Mouse (Mus musculus): ENCODE results near the gene Rara.

The Rara gene

DNA sequence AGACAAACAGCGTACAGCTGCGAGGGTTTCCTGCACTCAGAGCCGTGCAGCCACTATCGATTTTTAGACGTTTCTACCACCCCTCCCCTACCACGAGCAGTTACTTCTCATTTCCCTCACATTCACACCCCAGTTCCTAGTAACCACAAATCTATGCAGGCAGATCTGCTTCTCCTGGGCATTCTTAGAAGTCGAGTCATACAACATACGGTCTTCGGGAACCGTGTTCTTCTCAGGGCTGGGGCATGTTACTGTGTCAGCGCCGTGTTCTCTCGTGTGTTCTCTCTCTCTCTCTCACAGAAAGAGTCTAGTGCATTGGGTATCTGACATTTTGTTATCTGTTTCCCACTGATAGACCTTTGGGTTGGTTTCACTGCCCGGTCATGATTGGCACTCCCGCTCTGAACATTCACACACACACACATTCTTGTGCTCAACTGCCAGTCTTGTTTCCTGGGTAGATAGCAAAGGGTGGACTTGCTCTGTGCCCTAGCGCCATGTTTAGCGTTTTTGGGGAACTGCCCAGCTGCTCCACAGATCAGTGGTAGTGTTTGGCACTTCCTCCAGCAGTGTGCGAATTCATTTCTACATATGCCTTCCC is 20.5 kb downstream of the Rara start:
- in situ Hi-C loops (cut with MboI; ENCODE audit: unreplicated experiment in 2 of 2) = loop anchor here in 1 of 2 experiments (25.0 kb wide), 1 partner anchor 1639 kb away; no protein-coding TSS in a partner anchor

DNA sequence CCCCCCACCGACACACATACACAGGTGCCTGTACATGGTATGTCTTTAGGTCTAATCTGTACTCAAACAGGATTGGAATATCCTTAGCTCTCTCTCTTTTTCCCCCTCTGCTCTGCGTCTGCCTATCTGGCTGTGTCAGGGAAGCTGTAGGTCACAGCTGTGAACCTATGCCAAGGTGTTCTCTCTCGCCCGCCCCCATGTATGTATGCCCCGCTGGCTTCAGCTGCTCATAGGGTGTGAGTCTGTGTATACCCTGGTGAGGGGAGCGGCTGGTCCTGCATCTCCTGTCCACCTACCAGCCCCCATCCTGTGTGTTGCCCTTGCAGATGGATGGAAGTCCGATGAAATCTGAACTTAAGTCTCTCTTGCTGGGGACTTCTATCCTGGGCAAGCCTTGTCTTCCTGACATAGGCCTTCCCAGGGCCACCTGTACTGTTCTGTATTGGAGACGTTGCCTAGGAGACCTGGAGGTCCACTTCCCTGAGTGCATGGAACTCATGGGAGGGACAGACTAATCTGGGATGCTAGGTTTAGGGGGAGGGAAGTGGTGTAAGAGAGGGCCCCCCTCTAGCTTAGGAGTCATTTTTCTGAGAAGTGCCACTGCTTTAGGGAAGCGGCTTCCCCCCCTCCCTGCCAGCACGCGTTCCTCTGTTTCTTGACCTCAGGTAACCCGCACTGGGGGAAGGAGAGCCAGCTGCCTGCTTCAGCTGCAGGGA is 21.8 kb downstream of the Rara start:
- in situ Hi-C loops (cut with MboI; ENCODE audit: unreplicated experiment in 2 of 2) = loop anchor here in 1 of 2 experiments (25.0 kb wide), 1 partner anchor 1638 kb away; no protein-coding TSS in a partner anchor

DNA sequence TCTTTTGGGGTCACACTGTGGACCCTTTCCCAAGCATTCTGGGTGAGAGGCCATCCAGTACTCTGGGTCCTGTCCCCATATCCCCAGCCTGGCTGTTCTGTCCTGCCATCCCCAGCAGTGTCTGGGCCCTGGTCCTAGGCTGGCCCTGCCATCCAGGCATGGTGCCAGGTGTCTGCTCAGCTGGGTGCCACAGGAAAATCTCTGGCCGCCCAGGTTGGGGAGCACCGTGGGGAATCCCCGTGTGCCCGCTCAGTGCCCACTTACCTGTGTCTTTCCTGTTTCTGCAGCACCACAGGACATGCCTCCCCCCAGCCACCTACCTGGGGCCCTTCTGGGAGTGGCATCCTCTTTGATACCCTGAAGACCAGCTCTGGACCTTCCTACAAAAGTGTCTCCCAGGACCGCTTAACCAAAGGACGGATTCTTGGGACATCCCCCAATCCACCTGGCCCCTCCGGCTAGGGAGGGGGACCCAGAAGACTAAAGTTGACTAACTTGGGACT is 22.4 kb downstream of the Rara start:
- in situ Hi-C loops (cut with MboI; ENCODE audit: unreplicated experiment in 2 of 2) = loop anchor here in 1 of 2 experiments (25.0 kb wide), 1 partner anchor 1637 kb away; no protein-coding TSS in a partner anchor

DNA sequence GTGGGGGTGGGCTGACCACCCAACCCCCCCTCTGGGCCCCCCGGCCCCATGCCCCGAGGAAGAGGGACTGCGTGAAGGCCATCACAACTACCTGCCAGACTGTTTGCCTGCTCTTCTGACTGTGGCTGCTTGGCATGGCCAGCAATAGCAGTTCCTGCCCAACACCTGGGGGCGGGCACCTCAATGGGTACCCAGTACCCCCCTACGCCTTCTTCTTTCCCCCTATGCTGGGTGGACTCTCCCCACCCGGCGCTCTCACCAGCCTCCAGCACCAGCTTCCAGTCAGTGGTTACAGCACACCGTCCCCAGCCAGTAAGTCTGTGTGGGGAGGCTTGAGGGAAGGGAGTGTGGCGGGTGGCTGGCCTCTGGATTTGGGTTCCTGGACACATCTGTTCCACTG is 22.9 kb downstream of the Rara start:
- in situ Hi-C loops (cut with MboI; ENCODE audit: unreplicated experiment in 2 of 2) = no loop called here

DNA sequence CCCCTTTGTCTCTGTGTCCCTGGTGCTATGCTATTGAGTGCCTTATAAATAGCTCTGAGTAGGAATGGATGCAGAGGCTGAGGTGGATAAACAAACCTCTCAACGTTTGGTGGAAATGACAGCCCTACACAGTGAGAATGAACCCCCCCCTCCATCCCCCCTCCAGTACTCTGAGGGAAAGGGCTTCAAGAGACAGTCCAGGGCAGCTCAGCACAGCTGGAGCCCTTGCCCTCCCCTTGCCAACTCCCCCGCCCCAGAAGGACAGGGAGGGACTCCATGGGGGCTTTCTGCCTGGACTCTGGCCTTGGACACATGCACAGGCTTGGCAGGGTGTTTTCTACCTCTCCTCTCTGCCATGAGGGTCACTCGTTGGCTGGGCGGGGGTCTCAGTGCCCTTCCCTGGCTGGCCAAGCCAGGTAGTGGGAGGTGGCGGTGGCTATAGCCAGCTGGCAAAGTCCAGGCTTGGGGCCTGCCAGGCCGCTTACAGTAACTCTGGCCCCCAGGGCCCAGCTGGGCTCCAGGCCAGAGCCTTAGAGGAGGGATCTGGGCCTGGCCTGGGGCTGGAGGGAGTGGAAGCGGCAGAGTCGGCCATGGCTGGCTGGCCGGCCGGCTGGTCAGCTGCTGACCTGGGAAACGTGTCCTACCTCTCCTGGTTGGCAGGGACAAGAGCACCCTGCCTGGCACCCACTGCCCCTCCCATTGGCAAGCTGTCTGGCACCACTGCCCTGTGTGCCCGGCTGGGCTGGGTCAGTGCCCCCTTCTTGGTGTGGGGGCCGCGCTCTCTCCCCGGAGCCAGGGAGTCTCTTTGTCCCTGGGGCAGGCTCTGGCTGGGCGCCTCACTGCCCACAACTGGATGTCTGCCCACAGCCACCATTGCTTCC is 23.6 kb downstream of the Rara start:
- in situ Hi-C loops (cut with MboI; ENCODE audit: unreplicated experiment in 2 of 2) = no loop called here

DNA sequence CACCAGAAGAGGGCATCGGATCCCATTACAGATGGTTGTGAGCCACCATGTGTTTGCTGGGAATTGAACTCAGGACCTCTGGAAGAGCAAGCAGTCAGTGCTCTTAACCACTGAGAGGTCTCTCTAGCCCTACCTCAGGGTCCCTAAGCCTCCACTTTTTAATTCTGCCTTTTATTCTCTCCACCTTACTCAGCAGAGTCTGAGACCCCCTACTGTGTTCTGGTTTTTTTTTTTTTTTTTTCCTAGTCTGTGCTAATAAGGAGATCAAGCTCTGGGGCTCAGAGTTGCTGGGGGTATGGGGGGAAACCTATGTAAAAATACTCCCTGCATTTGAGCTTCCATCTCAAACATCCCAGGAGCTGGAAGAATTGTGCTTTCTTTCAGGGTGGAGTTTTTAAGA is 24.5 kb downstream of the Rara start:
- in situ Hi-C loops (cut with MboI; ENCODE audit: unreplicated experiment in 2 of 2) = no loop called here

DNA sequence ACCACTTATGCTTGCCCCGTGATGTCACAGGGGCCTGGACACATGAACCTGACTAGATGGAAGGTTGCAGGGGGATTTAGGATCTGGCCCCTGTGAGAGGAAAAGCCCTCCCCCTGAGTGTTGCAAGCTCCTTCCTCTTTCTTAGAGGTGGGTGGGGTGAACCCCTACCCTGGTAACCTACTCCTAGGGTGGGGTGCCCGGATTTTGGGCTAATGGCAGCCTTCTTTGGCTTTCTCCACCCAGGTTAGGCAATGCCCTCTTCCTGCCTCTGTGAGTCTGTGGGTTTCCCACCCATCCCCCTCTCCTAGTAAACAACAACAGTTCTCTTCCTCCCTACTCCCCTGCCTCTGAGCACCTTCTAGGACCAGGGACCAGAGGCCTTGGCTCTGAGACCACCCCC is 25.1 kb downstream of the Rara start:
- in situ Hi-C loops (cut with MboI; ENCODE audit: unreplicated experiment in 2 of 2) = no loop called here

DNA sequence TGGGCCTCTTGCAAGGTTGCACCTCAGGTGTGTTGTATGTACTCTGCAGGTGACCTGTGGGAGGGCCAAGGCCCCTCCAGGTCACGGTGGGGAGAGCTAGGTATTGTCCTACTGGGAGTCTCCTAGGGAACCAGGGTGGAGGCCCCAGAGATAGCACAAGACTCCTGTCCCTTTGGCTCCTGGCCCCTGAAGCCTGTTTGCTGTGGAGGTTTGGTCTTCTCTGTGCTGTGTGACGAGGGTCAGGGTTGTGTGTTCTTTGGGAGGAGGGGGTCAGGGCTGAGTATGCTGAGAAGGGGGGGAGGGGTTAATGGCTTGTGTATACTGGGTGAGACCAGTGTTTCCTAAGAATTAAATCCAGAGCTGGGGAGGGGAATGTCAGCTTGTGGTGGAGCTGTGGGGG is 25.7 kb downstream of the Rara start:
- in situ Hi-C loops (cut with MboI; ENCODE audit: unreplicated experiment in 2 of 2) = no loop called here

DNA sequence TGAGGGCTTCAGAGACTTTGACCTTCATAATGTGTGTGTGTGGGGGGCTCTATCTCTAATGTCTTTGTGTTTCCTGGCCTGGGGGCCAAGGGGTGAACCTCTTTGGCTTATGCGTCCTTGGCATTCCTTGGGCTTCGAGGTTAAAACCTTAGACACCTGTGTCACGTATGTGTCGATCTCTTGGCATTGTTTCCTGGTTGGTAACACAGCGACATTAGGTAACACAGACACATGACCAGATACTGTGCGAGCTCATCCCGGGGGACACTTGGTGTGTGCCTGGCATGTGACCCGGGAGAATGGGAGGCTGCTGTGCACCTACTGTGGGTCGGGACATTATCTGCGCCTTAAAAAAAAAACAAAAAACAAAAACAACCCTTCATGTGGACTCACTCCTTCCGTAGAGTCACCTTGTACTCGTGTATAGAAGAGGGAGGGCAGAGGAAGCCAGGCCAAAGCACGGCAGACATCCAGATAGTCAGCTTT is 26.3 kb downstream of the Rara start:
- in situ Hi-C loops (cut with MboI; ENCODE audit: unreplicated experiment in 2 of 2) = no loop called here

DNA sequence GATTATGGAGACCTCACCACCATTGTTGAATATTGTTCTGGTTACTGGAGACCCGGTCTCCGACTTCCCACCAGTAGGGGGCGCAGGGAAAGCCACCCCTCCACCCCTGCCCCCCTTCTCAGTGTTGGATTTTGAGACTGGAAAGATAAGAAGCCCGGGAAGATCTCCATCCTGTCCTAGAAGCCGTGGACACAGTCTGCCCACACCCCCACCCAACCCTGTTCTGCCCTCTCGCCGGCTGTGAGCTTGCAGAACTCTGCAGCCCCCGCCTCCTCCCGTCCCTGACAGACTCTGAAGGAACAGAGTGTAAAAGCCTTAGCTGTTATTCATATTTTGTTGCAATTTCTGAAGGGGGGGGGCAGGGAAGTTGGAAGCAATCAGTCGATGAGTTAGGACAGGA is 26.8 kb downstream of the Rara start:
- in situ Hi-C loops (cut with MboI; ENCODE audit: unreplicated experiment in 2 of 2) = no loop called here

DNA sequence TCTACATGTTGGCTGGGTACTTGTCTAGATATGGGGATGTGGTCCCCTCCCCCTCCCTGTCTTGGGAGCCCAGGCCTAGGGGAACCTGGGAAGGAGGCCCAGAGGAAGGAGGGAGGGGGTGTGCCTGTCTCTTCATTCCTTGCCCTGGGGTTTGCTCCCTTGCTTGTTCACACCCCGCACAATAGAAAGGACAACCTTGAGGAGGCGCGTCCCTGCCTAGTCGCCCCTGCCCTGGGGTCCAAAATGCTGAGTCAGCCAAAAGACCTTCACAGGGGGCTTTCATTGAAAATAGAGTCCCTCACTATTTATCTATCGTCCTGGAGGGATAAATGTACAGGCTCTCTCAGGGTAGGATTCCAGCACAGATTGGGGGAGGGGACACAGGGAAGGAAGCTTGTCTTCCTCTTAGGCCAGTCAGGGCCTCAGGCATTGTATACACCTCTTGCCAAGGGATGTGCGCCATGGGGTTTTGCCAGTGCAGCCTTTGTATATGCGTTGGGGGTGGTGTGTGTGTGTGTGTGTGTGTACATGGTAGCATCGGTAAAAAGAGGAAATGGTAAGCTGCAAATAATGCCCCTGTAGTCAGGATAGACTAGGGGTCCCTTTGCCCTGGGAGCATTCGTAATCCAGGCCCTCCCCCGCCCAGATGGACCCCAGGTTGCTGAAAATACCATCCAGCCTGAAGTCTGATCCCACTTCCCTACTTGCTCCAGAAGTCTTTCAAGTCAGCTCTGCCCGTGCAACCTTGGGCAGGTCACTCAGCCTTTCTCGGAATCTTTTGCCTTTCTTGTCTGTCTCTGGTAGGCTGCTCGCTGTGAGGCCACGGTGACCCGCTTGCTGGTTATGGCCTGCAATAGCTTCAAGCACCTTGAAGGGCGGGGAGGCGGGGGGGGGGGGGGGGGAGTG is 27.4 kb downstream of the Rara start:
- in situ Hi-C loops (cut with MboI; ENCODE audit: unreplicated experiment in 2 of 2) = no loop called here

DNA sequence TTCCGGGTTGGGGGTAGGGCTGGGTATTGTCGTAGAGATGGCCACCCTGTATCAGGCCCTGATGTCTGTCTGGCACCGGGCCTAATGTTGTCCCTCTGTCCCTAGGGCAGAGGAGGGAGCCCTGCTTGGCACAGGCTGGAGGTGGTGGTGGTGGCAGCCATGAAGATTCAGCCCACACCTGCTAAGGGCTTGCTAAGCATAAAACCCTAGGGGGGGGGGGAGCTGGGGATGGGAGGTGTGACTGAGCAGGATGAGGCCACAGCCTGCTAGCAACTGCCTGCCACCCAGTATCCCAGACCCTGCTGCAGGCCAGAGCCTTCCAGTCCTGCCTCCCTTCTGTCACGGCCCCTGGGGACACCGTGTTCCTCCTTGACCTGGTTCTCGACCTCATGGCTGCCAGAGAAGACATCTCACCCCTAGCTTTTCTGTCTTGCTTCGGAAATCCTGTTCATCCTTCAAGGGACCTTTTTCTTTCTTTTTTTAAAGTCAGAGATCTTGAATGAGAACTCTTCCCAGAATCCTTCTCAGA is 28.2 kb downstream of the Rara start:
- in situ Hi-C loops (cut with MboI; ENCODE audit: unreplicated experiment in 2 of 2) = no loop called here

DNA sequence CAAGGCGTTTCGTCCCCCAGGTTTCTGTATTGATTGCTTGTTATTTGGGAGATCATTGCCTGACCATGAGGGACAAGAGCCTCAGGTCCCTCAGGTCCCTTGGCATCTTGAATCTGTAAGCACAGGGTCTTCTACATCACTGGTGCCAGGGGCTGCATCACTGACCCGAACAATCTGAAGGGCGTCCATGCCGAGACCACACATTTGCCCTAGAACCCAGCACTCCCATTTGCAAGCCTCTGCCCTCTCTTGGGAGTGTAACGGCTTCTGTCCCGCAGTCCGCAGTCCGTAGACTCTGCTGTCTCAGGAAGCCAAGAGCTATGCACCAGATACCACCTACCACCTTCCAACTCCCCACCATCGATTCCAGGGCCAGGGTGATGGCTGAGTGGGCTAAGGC is 28.7 kb downstream of the Rara start:
- in situ Hi-C loops (cut with MboI; ENCODE audit: unreplicated experiment in 2 of 2) = no loop called here

DNA sequence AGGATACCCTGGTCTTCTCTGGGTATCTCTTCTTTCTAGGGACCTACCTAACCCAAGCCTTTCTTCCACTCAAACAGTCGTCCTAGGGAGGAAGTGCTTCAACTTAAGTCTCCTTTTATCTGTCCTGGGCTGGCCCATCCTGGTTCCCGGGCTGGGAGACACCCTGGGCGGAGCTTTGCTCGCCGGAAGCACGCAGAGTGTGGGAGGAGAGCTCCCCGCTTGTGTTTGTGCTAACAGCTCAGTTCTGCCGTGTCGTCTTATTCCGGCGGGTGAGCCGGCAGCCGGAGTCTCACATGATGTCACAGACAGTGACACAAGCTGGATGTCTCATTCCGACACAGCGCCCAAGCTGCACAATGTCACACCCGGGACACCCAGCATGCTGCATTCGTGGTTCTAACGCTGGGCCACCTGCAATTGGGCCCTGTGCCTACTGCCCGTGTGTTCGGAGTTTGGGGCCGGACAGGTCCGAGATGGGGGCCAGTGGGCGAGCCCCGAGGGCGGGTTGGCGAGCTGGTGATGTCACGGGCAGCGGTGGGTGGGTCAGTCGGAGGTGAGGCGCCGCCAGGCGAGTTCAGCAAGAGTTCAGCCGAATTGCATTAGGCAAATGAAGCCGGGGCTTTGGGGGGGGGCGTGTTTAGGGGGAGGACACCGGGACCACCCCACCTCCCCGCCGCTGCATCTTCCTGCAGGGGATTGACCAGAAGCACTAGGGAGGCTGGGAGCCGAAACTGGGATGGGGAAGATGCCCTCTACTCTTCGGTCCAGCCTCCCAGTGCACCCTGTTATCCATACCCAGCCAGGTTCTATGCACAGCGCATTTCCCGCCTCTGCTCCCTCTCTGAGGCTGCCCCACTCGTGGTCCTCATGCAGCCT is 32.1 kb downstream of the Rara start:
- in situ Hi-C loops (cut with MboI; ENCODE audit: unreplicated experiment in 2 of 2) = no loop called here

DNA sequence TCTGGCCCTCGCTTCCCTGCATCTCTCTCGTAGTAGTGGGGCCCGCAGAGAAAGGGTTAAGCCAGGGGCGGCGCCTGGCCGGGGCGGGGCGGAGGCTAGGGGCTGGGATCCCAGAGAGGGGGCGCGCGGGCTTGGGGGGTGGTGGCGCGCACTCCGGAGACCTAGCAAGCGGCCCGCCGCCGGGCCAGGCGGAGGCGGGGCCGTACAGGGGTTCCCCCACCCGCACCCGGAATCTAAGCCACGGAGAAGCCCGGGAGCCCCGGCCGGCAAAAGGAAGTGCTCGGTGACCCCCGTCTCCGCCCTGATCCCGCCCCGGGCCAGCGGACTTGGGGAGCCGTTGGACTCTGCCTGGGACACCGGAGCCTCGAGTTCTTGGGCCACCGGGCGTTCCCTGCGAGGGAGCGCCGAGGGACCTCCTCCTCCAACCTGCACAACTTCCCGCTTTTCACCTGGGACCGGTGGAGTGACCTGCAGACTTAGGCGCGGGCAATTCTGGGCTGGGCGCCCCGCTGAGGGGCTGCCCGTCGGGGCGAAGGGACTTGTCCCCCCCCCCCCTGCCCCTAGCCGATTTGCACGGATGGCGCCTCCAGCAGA is 32.8 kb downstream of the Rara start:
- in situ Hi-C loops (cut with MboI; ENCODE audit: unreplicated experiment in 2 of 2) = no loop called here

DNA sequence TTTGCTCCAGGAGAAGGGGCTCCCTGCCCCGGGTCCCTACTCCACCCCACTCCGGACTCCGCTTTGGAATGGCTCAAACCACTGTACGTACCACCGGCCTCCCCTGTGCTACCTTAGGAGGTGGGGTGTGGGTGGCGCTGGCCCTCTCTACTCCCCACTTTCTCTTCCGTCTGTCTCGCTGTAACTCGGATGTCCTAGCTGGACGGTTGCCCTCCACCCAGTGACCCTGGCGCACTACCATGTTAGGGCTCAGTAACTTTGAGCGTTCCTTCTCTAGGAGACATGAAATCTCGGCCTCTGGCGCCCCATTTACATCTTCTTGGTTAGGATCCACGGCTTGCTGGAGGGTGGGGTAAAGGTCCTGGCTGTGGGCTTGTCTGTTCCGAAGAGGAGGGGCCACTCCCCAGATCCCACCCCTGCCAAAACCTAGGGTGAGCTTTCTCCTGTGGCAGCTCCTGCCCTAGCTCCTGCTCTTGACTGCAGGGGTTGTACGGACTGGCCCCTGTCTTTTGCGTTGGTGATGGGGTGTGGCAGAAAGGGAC is 33.5 kb downstream of the Rara start:
- in situ Hi-C loops (cut with MboI; ENCODE audit: unreplicated experiment in 2 of 2) = no loop called here

DNA sequence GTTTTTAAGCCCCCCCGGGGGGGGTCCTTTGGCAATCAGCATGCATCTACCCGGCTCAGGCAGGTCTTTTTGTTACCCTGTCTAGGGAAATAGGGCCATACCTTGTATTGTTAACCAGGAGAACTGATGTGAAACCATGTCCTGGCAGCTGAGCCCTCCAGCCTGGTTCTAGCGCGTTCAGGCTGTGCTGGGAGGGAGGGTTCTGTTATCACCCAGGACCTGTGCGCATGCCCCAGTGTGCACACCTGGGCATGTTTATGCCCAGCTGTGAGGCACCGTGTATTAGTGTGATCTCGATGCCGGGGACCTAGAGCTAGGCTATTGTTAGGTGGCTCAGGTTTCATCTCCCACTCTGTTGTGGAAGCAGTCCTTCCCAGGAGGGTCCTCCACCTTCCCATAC is 34.1 kb downstream of the Rara start:
- in situ Hi-C loops (cut with MboI; ENCODE audit: unreplicated experiment in 2 of 2) = no loop called here

DNA sequence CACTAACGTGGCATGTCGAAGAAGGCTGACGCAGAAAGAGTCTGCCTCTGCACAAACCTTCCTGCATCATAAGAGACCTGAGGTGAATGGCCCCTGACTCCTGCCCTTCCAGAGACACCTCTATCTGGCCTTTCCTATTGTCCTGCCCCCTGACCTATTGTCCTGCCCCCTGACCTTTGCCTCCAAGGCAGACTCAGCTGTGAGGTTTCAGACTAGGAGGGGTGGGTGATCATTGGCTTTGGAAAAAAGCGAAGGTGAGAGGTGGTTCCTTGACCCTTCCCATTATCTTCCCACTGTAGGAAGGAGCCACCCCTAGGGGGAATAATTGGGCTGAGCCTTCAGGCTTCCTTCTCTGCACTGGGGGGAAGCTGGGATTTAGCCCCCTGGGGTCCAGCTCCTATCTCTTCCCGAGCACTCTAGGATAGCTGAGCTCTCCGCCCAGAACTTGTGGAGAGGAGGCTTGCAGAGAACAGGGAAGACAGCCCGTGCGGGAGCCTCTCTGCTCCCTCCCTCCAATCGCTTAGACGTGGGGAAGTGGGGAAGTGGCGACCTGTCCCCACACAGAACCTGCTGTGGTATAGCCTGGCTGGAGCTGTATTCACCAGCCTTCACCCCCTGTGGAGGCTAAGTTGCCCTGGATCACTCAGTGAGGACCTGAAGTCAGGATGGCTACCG is 34.9 kb downstream of the Rara start:
- in situ Hi-C loops (cut with MboI; ENCODE audit: unreplicated experiment in 2 of 2) = no loop called here

All from v-Abl transformed pro-B cells (cell line).